Mouse (Mus musculus): ENCODE data around the gene Hira. TPM values are rescaled to one million over a fixed set of nuclear protein-coding genes. Genes with fewer than 3 reads are reported as not detected.

The Hira gene
- polyA plus RNA-seq, 2 experiments: 4.9 to 23.2 TPM

- Histone ChIP-seq H3K4me2 (ENCODE audit: low read depth) (no peak overlapping the region), H3K4me3 (ENCODE audit: insufficient read depth in 1 of 2, low read depth in 2 of 2, low read length in 2 of 2) (no peak overlapping the region), H3K9me3 (ENCODE audit: control insufficient read depth, low read length) (no peaks in the 10 kb centered on the region), H3K27me3 (ENCODE audit: control insufficient read depth, insufficient read depth, low read length) (no peaks in the 10 kb centered on the region), H3K36me3 (replicated peaks; ENCODE audit: control insufficient read depth, insufficient read depth, low read depth) (no peaks in the 10 kb centered on the region), H3K4me1 (replicated peaks; ENCODE audit: control insufficient read depth in 2 of 2, insufficient read depth in 2 of 2, low read length in 1 of 2) (no peaks in the 10 kb centered on the region), H3K27ac (no peak overlapping the region), H3K9ac (replicated peaks) (no peak overlapping the region)
- DNase-seq (ENCODE audit: low read depth in 3 of 3, low spot score in 3 of 3) (no peak), ATAC-seq (ENCODE audit: insufficient read depth) (no peak)
- no peak for TF ChIP-seq EP300 (IDR thresholded peaks at IDR 0.05; ENCODE audit: low read depth)
- TF ChIP-seq CTCF (IDR thresholded peaks at IDR 0.05; ENCODE audit: low read depth): no peak
- 30% methylated on average over 2 of the region's 2 CpGs for WGBS (ENCODE audit: insufficient replicate concordance)
Observed at GRCm38 (mm10) chr16:19010710-19011109, 133.9 kb downstream of the Hira start.

- ATAC-seq (ENCODE audit: insufficient read depth) (no peak), DNase-seq (ENCODE audit: low read depth in 3 of 3, low spot score in 3 of 3) (no peak)
- H3K36me3 ChIP-seq (replicated peaks; ENCODE audit: control insufficient read depth, insufficient read depth, low read depth): no peaks in the 10 kb centered on the region
- H3K27me3 ChIP-seq (ENCODE audit: control insufficient read depth, insufficient read depth, low read length): no peaks in the 10 kb centered on the region
- no peak for TF ChIP-seq EP300 (IDR thresholded peaks at IDR 0.05; ENCODE audit: low read depth)
- TF ChIP-seq CTCF (IDR thresholded peaks at IDR 0.05; ENCODE audit: low read depth): no peak
- WGBS (ENCODE audit: insufficient replicate concordance): 53% methylated on average over 1 of the region's 1 CpGs
- H3K4me3 ChIP-seq (ENCODE audit: insufficient read depth in 1 of 2, low read depth in 2 of 2, low read length in 2 of 2): no peak overlapping the region
- H3K9me3 ChIP-seq (ENCODE audit: control insufficient read depth, low read length): no peaks in the 10 kb centered on the region
- H3K4me1 ChIP-seq (replicated peaks; ENCODE audit: control insufficient read depth in 2 of 2, insufficient read depth in 2 of 2, low read length in 1 of 2): no peaks in the 10 kb centered on the region
- H3K4me2 ChIP-seq (ENCODE audit: low read depth): no peak overlapping the region
- no peak overlapping the region for H3K9ac ChIP-seq (replicated peaks)
- H3K27ac ChIP-seq: no peak overlapping the region
Observed at GRCm38 (mm10) chr16:19013550-19013949, 136.7 kb downstream of the Hira start.

- TF ChIP-seq EP300 (IDR thresholded peaks at IDR 0.05; ENCODE audit: low read depth): no peak
- TF ChIP-seq CTCF (IDR thresholded peaks at IDR 0.05; ENCODE audit: low read depth): no peak
- Histone ChIP-seq H3K36me3 (replicated peaks; ENCODE audit: control insufficient read depth, insufficient read depth, low read depth) (no peaks in the 10 kb centered on the region), H3K4me1 (replicated peaks; ENCODE audit: control insufficient read depth in 2 of 2, insufficient read depth in 2 of 2, low read length in 1 of 2) (no peaks in the 10 kb centered on the region), H3K9ac (replicated peaks) (no peak overlapping the region), H3K27ac (no peak overlapping the region), H3K27me3 (ENCODE audit: control insufficient read depth, insufficient read depth, low read length) (no peaks in the 10 kb centered on the region), H3K4me3 (ENCODE audit: insufficient read depth in 1 of 2, low read depth in 2 of 2, low read length in 2 of 2) (no peak overlapping the region), H3K4me2 (ENCODE audit: low read depth) (no peak overlapping the region), H3K9me3 (ENCODE audit: control insufficient read depth, low read length) (no peaks in the 10 kb centered on the region)
- ATAC-seq (ENCODE audit: insufficient read depth): no peak
- no peak for DNase-seq (ENCODE audit: low read depth in 3 of 3, low spot score in 3 of 3)
Observed at GRCm38 (mm10) chr16:19014650-19015049, 137.8 kb downstream of the Hira start.

Other genes starting within 250 kb of the Hira start
- gene Sept5, start 247.1 kb upstream of the Hira start, polyA plus RNA-seq (2012; rRNA removed): 2.0 and 2.2 TPM in 2 replicates
- 1.6 and 1.9 TPM in 2 replicates for gene Sept5, start 247.1 kb upstream of the Hira start, polyA plus RNA-seq (2014; fragmentation: Nextera tagmentation; extraction: Ambion mirVana)
- 6.5 and 6.6 TPM in 2 replicates for gene Cldn5, start 100.2 kb upstream of the Hira start, polyA plus RNA-seq (2012; rRNA removed)
- 6.1 and 6.2 TPM in 2 replicates for gene Cldn5, start 100.2 kb upstream of the Hira start, polyA plus RNA-seq (2014; fragmentation: Nextera tagmentation; extraction: Ambion mirVana)
- gene Ufd1, start 65.3 kb upstream of the Hira start, polyA plus RNA-seq (2012; rRNA removed): 14.6 and 19.3 TPM in 2 replicates
- 29.8 and 32.3 TPM in 2 replicates for gene Ufd1, start 65.3 kb upstream of the Hira start, polyA plus RNA-seq (2014; fragmentation: Nextera tagmentation; extraction: Ambion mirVana)
- gene Cdc45, start 65.0 kb upstream of the Hira start, polyA plus RNA-seq (2012; rRNA removed): 40.7 and 45.8 TPM in 2 replicates
- 40.6 and 45.4 TPM in 2 replicates for gene Cdc45, start 65.0 kb upstream of the Hira start, polyA plus RNA-seq (2014; fragmentation: Nextera tagmentation; extraction: Ambion mirVana)
- gene 2510002D24Rik, start 40.5 kb upstream of the Hira start, polyA plus RNA-seq (2012; rRNA removed): 20.5 and 23.6 TPM in 2 replicates
- 10.1 and 11.0 TPM in 2 replicates for gene 2510002D24Rik, start 40.5 kb upstream of the Hira start, polyA plus RNA-seq (2014; fragmentation: Nextera tagmentation; extraction: Ambion mirVana)
- gene Gm28539, start 40.5 kb upstream of the Hira start, polyA plus RNA-seq (2012; rRNA removed): not detected in 2 replicates
- gene Gm28539, start 40.5 kb upstream of the Hira start, polyA plus RNA-seq (2014; fragmentation: Nextera tagmentation; extraction: Ambion mirVana): not detected in 2 replicates
- gene Mrpl40, start 175 bp upstream of the Hira start, polyA plus RNA-seq (2012; rRNA removed): 12.0 and 18.7 TPM in 2 replicates
- 52.7 and 53.8 TPM in 2 replicates for gene Mrpl40, start 175 bp upstream of the Hira start, polyA plus RNA-seq (2014; fragmentation: Nextera tagmentation; extraction: Ambion mirVana)

All from liver, embryonic 14.5 days (tissue).